Mouse (Mus musculus): ENCODE measurements around the gene Gemin2. TPM values are rescaled to one million over a fixed set of nuclear protein-coding genes. Genes with fewer than 3 reads are reported as not detected.

The Gemin2 gene
- total RNA-seq, 2 experiments from 2014 or later, result 9.2 to 10.9 TPM

DNA sequence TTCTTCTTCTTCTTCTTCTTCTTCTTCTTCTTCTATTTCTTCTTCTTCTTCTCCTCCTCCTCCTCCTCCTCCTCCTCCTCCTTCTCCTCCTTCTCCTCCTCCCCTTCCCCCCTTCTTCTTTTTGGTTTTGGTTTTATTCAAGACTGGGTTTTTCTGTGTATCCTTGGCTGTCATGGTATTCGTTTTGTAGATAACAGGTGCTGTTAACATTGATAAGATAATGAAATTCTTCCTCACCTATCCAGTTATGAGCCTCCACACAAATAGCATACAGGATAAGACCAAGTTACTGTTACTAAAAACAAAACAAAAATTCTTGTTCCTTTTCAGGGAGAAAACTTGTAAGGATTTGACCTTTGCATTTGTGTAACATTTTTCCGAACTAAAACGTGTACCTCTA, 52.6 kb downstream of the Gemin2 start:
- no peak for DNase-seq (ENCODE audit: low spot score in 2 of 2)
- H3K27ac ChIP-seq, result peak overlapping the region; percentile 98

DNA sequence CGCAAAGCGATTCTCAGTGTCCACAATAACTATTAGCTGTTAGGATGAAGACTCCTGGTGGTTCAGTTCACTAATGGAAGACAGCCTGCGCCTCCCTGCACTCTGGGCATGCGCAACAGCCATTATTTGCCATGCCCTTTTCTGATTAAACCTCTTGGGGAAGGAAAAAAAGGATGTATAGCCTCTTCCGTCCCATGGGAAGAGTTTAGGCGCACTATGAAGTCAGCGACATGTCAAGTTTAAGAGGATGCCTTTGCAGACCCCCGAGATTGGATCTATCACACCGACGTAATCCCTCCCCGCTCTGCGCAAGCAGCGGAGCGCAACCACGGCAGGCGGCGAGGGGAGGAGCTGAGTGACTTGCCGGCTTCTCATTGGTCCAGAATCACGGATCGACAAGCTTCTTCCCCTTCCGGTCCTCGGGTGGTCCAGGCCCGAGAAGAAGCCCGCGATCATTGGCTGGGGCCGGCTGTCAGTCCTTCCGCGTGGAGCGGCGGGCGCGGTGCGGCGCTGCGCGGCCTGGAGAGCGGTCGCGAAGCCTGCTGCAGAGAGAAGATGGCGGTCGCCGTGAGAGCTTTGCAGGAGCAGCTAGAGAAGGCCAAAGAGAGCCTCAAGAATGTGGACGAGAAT, 53.4 kb downstream of the Gemin2 start, which contains the start of gene Pnn:
Gene Pnn (plus strand): TSS at position 437 of the 630 bp plus-strand sequence.
- DNase-seq (ENCODE audit: low spot score in 2 of 2), result peak; percentile 97 to 99
- TF ChIP-seq CTCF (conservative IDR thresholded peaks at IDR 0.05), result peak; percentile 68
- peak within 1 kb of the TSS; percentile 96 for H3K4me3 ChIP-seq
- H3K27ac ChIP-seq, result peak within 1 kb of the TSS; percentile 98

More for the DNA sequence above, 52.6 kb downstream of the Gemin2 start:
- TF ChIP-seq CTCF (conservative IDR thresholded peaks at IDR 0.05), result no peak
- H3K4me3 ChIP-seq, result peak overlapping the region; percentile 96

DNA sequence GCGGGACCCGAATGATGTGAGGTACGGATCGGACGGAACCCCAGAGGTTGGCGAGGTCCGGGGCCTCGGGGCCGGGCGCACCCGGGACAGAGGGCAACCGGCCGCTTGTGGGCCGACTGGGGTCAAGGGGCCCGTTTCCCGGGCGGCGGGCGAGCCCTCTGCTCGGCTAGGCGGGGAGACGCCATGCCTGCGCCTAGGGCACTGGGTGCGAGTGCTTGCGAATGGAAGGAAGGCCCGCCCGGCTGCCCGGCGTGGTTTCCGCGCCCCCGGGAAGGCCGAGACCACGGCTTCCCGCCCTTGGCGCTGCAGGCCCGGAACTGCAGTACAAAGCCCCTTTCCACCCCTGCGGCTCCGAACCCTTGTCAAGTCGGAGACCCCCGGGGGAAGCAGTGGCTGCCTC, 53.9 kb downstream of the Gemin2 start:
- peak overlapping the region; percentile 98 for H3K27ac ChIP-seq
- peak in 1 of 2 experiments; percentile 27 for DNase-seq (ENCODE audit: low spot score in 2 of 2)
- peak overlapping the region; percentile 96 for H3K4me3 ChIP-seq
- no peak for TF ChIP-seq CTCF (conservative IDR thresholded peaks at IDR 0.05)

DNA sequence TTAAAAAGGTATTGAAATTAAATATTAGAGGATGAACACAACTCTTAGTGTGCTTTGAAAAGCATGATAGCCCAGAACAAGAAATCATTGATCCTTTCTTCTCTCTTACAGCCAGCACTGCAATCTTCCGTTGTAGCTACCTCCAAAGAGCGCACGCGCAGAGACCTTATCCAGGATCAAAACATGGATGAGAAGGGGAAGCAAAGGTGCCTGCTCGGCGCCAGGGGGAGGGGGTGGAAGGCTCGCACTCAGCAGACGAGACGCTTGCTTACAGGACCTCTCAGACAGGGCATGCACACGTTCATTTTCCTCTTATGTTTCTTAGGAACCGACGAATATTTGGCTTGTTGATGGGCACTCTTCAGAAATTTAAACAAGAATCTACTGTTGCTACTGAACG, 55.6 kb downstream of the Gemin2 start:
- Histone ChIP-seq H3K27ac (no peak overlapping the region), H3K4me3 (no peak overlapping the region)
- TF ChIP-seq CTCF (conservative IDR thresholded peaks at IDR 0.05), result no peak
- no peak for DNase-seq (ENCODE audit: low spot score in 2 of 2)

DNA sequence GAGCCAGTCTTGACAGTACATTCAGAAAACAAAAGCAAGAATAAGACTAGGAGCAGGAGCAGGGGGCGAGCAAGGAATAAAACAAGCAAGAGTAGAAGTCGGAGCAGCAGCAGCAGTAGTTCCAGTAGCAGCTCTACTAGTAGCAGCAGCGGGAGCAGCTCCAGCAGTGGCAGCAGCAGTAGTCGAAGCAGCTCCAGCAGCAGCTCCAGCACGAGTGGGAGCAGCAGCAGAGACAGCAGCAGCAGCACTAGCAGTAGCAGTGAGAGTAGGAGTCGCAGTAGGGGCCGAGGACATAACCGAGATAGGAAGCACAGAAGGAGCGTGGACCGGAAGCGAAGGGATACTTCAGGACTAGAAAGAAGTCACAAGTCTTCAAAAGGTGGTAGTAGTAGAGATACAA, 59.1 kb downstream of the Gemin2 start:
- Histone ChIP-seq H3K27ac (no peak overlapping the region), H3K4me3 (no peak overlapping the region)
- no peak for TF ChIP-seq CTCF (conservative IDR thresholded peaks at IDR 0.05)
- no peak for DNase-seq (ENCODE audit: low spot score in 2 of 2)

DNA sequence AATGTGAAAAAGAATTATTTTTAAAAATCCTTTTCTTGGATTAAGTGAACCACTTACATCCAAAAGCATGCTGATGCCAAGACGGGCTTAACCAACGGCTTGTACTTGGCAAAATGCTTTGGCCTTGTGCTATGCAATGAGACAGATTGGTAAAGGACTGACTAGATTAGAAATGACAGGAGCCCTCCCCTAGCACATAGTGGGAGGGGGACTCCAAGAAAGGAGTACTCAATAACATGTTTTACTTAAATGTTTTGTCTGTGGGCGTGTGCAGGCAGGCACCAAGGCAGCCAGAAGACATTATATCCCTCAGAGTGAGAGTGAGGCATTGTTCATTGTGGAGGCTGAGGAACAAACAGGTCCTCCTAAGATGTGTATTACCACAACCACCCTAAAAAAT, 60.9 kb downstream of the Gemin2 start:
- Histone ChIP-seq H3K27ac (no peak overlapping the region), H3K4me3 (no peak overlapping the region)
- DNase-seq (ENCODE audit: low spot score in 2 of 2), result peak in 1 of 2 experiments; percentile 13
- no peak for TF ChIP-seq CTCF (conservative IDR thresholded peaks at IDR 0.05)

DNA sequence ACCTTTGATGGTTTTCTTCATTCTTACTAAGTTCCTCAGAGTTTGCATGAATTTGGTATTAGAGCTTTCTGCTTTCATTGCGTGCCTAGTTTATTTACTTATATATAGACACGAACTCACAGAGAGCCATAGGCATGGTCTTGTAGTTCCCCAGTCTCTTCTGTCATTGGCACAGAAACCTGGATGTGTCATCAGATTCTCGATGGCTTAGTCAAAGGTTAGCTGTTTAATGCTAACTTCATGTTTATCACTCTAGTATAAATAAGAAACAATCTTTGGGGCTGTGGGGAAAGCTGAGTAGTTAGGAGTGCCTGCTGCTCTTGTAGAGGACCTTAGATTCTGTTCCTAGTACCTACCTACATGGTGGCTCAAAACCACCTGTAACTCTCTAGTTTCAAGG, 63.8 kb downstream of the Gemin2 start:
- TF ChIP-seq CTCF (conservative IDR thresholded peaks at IDR 0.05), result no peak
- H3K27ac ChIP-seq, result no peak overlapping the region
- no peak for DNase-seq (ENCODE audit: low spot score in 2 of 2)
- no peak overlapping the region for H3K4me3 ChIP-seq

DNA sequence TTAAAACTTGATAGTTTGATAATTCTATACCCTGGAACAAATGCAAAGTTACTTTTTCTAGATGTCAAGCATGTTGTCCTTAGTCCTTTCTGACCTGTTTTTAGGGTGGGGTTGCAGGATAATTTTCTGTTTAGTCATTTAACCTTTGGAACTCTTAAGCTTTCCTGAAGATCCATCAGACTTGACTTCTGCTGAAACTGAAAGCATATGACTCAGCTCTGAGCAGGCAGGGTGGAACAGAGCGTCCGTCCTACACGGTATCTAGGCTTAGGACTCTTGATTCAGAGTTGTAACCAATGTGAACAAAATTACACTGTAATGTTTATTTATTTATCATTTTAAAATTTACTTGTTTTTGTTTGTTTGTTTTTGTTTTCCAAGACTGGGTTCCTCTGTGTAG, 64.7 kb downstream of the Gemin2 start:
- Histone ChIP-seq H3K27ac (no peak overlapping the region), H3K4me3 (no peak overlapping the region)
- DNase-seq (ENCODE audit: low spot score in 2 of 2), result no peak
- TF ChIP-seq CTCF (conservative IDR thresholded peaks at IDR 0.05), result no peak

Other genes with a start within 250 kb of the Gemin2 start
- gene Sec23a, start 1.4 kb upstream of the Gemin2 start, total RNA-seq (2021), result 10 to 100 TPM; 96.2 to 97.7 TPM
- gene Trappc6b, start 48.1 kb downstream of the Gemin2 start, total RNA-seq (2021), result 100 to 1,000 TPM; 104 to 108 TPM
- gene Pnn, start 53.5 kb downstream of the Gemin2 start, total RNA-seq (2021), result 10 to 100 TPM; 58.7 to 78.3 TPM
- 10 to 100 TPM; 47.3 to 52.6 TPM for gene Mia2, start 82.4 kb downstream of the Gemin2 start, total RNA-seq (2021)
- gene Fbxo33, start 206.3 kb downstream of the Gemin2 start, total RNA-seq (2021), result 10 to 100 TPM; 55.9 to 61.1 TPM

All from layer of hippocampus, adult 2 months (tissue).